Mouse (Mus musculus) lung, adult 2 months (tissue): ENCODE measurements around the gene Gm21981.

Source experiments
- CTCF ChIP-seq: fragments of 200-500 bp; IDR thresholded peaks from 2 replicates; pipeline ENCODE4 v1.5.1; 2011; ENCODE audit warnings: mild to moderate bottlenecking, low read length, control low read depth; ENCODE audit not compliant: insufficient read depth
- POLR2A ChIP-seq: fragments of 200-500 bp; IDR thresholded peaks from 2 replicates; pipeline ENCODE4 v1.6.1; 2011; ENCODE audit warnings: low read depth, mild to moderate bottlenecking, control low read depth, low read length, borderline replicate concordance; ENCODE audit errors: extremely low read depth

- TF ChIP-seq CTCF: no peak
- TF ChIP-seq POLR2A: no peak
Measured at GRCm38 (mm10) chr17:47712889-47713571, 18.8 kb upstream of the Gm21981 start.
